Mouse (Mus musculus) kidney, adult 2 months (tissue): ENCODE measurements at regions not wholly inside any gene's neighbourhood (a gene's known extent, or its start where the extent isn't known, plus 50 kb on each side); places are given as distances from the start of the nearest gene placed in this dataset.

Experiments used
- DNase-seq: peaks from one replicate; pipeline ENCODE4 v3.0.0; 2021
- H3K27ac ChIP-seq: fragments of 200-500 bp; 2 replicates; pipeline ENCODE4 v1.5.1; 2012; ENCODE audit warnings: low read depth, low read length, control low read depth, inconsistent platforms; ENCODE audit not compliant: insufficient read depth
- H3K27me3 ChIP-seq: fragments of 200-500 bp; replicated peaks from 2 replicates; pipeline ENCODE4 v1.6.1; 2012; ENCODE audit warnings: mild to moderate bottlenecking, moderate library complexity, low read length, inconsistent platforms; ENCODE audit not compliant: control insufficient read depth, insufficient read depth
- H3K36me3 ChIP-seq: fragments of 200-500 bp; 2 replicates; pipeline ENCODE4 v1.6.1; 2012; ENCODE audit warnings: mild to moderate bottlenecking, moderate library complexity, low read length, inconsistent platforms; ENCODE audit not compliant: control insufficient read depth, insufficient read depth
- H3K4me1 ChIP-seq: fragments of 200-500 bp; 2 replicates; pipeline ENCODE4 v1.6.1; 2011; ENCODE audit warnings: low read length; ENCODE audit not compliant: control insufficient read depth, insufficient read depth
- H3K4me3 ChIP-seq: fragments of 200-500 bp; 2 replicates; pipeline ENCODE4 v1.5.1; 2011; ENCODE audit warnings: mild to moderate bottlenecking, low read depth, low read length, control low read depth; ENCODE audit not compliant: insufficient read depth
- CTCF ChIP-seq: fragments of 200-500 bp; conservative IDR thresholded peaks from 2 replicates; pipeline ENCODE4 v1.5.1; 2011; ENCODE audit warnings: low read depth, mild to moderate bottlenecking, control low read depth, low read length, moderate library complexity, mixed read lengths; ENCODE audit not compliant: insufficient read depth, insufficient read length
- POLR2A ChIP-seq: fragments of 200-500 bp; IDR thresholded peaks from one replicate; pipeline ENCODE4 v1.6.1; 2011; ENCODE audit warnings: low read depth, low read length, control low read depth
- WGBS: fragments of 180-500 bp; shearing (Covaris S2); methylation state at CpG from one replicate; pipeline ENCODE4 v1.1.7; 2018; 5-methylcytosine and 5-hydroxymethylcytosine counted together

GRCm38 (mm10) chr16:30790036-30790435 is 190.5 kb downstream of the Fam43a start:
- Histone ChIP-seq H3K4me3 (no peak overlapping the region), H3K27ac (peak overlapping the region; percentile 74), H3K4me1 (peaks cover 29% of the 10 kb centered on the region), H3K27me3 (no peaks in the 10 kb centered on the region), H3K36me3 (no peaks in the 10 kb centered on the region)
- DNase-seq: peak; percentile 84
- TF ChIP-seq CTCF: no peak
- TF ChIP-seq POLR2A: no peak
- 39% methylated on average over 3 of the region's 3 CpGs for WGBS

GRCm38 (mm10) chr16:30790551-30791001 is 191.1 kb downstream of the Fam43a start:
- peak; percentile 56 for DNase-seq
- 27% methylated on average over 4 of the region's 4 CpGs for WGBS
- H3K27me3 ChIP-seq: no peaks in the 10 kb centered on the region
- peaks cover 29% of the 10 kb centered on the region for H3K4me1 ChIP-seq
- H3K36me3 ChIP-seq: no peaks in the 10 kb centered on the region
- TF ChIP-seq POLR2A (no peak), CTCF (no peak)
- peak overlapping the region; percentile 74 for H3K27ac ChIP-seq
- no peak overlapping the region for H3K4me3 ChIP-seq

GRCm38 (mm10) chr16:30791048-30791855 is 191.7 kb downstream of the Fam43a start:
- Histone ChIP-seq H3K27me3 (no peaks in the 10 kb centered on the region), H3K4me3 (no peak overlapping the region), H3K36me3 (no peaks in the 10 kb centered on the region), H3K4me1 (peaks cover 29% of the 10 kb centered on the region), H3K27ac (peak overlapping the region; percentile 74; the same call in 1 of the 2 replicates)
- TF ChIP-seq CTCF (no peak), POLR2A (no peak)
- 68% methylated on average over 10 of the region's 10 CpGs for WGBS
- peak; percentile 34 for DNase-seq

- WGBS: 58% methylated on average over 11 of the region's 11 CpGs
- DNase-seq: peak; percentile 62
- no peak overlapping the region for H3K4me3 ChIP-seq
- TF ChIP-seq CTCF (no peak), POLR2A (no peak)
- no peak overlapping the region for H3K27ac ChIP-seq
- no peaks in the 10 kb centered on the region for H3K36me3 ChIP-seq
- H3K27me3 ChIP-seq: no peaks in the 10 kb centered on the region
- H3K4me1 ChIP-seq: peaks cover 26% of the 10 kb centered on the region
Measured at GRCm38 (mm10) chr16:30792738-30793377, 193.3 kb downstream of the Fam43a start.

GRCm38 (mm10) chr16:30793378-30793753 is 193.8 kb downstream of the Fam43a start:
- Histone ChIP-seq H3K27me3 (no peaks in the 10 kb centered on the region), H3K36me3 (no peaks in the 10 kb centered on the region), H3K4me1 (peaks cover 29% of the 10 kb centered on the region), H3K4me3 (no peak overlapping the region), H3K27ac (no peak overlapping the region)
- 34% methylated on average over 9 of the region's 9 CpGs for WGBS
- DNase-seq: no peak
- TF ChIP-seq CTCF: no peak
- TF ChIP-seq POLR2A: no peak

- H3K4me1 ChIP-seq: peaks cover 29% of the 10 kb centered on the region
Measured at GRCm38 (mm10) chr16:30793856-30794255, 194.3 kb downstream of the Fam43a start.

GRCm38 (mm10) chr16:30795501-30795904 is 196.0 kb downstream of the Fam43a start:
- Histone ChIP-seq H3K36me3 (no peaks in the 10 kb centered on the region), H3K4me1 (peaks cover 29% of the 10 kb centered on the region), H3K27me3 (no peaks in the 10 kb centered on the region), H3K27ac (peak overlapping the region; percentile 52), H3K4me3 (no peak overlapping the region)
- peak; percentile 86 for DNase-seq
- 71% methylated on average over 5 of the region's 5 CpGs for WGBS
- no peak for TF ChIP-seq CTCF
- TF ChIP-seq POLR2A: no peak

More at GRCm38 (mm10) chr16:30793856-30794255, 194.3 kb downstream of the Fam43a start:
- 97% methylated on average over 3 of the region's 3 CpGs for WGBS
- H3K27me3 ChIP-seq: no peaks in the 10 kb centered on the region
- no peak for DNase-seq
- H3K36me3 ChIP-seq: no peaks in the 10 kb centered on the region
- no peak for TF ChIP-seq POLR2A
- TF ChIP-seq CTCF: no peak
- no peak overlapping the region for H3K4me3 ChIP-seq
- no peak overlapping the region for H3K27ac ChIP-seq
